Mouse (Mus musculus) MEL (cell line): ENCODE data around the gene Sardh. TPM values are rescaled to one million over a fixed set of nuclear protein-coding genes. Genes with fewer than 3 reads are reported as not detected.

Experiments
- DNase-seq: peaks from one replicate; pipeline ENCODE4 v3.0.0; 2011; ENCODE audit warnings: low read depth, low spot score
- H3K27ac ChIP-seq: 2 replicates; pipeline ENCODE4 v1.5.1; 2012; ENCODE audit warnings: low read depth, mild to moderate bottlenecking, control low read depth, low read length, moderate library complexity; ENCODE audit not compliant: control insufficient read depth
- H3K27me3 ChIP-seq, 2 experiments: fragments of 150-350 bp in 1 of 2; sonication (generic) in 1 of 2; 2 replicates each; pipeline ENCODE4 v1.6.1; 2012; ENCODE audit warnings: low read length in 2 of 2, mild to moderate bottlenecking in 2 of 2, improper control_type of control experiment in 1 of 2, moderate library complexity in 1 of 2; ENCODE audit not compliant: insufficient read depth in 2 of 2, control insufficient read depth in 1 of 2
- H3K36me3 ChIP-seq, 2 experiments: 2 replicates each; pipeline ENCODE4 v1.6.1; 2012 to 2014; ENCODE audit warnings: low read length in 2 of 2, improper control_type of control experiment in 1 of 2, inconsistent platforms in 1 of 2, mild to moderate bottlenecking in 1 of 2; ENCODE audit not compliant: insufficient read depth in 2 of 2, control insufficient read depth in 1 of 2
- H3K4me1 ChIP-seq, 2 experiments: fragments of 150-350 bp in 1 of 2; sonication (generic) in 1 of 2; 2 replicates each; pipeline ENCODE4 v1.6.1; 2012; ENCODE audit warnings: low read length in 2 of 2, improper control_type of control experiment in 1 of 2, mild to moderate bottlenecking in 1 of 2; ENCODE audit not compliant: insufficient read depth in 2 of 2, control insufficient read depth in 1 of 2
- H3K4me3 ChIP-seq, 2 experiments: fragments of 150-350 bp in 1 of 2; sonication (generic) in 1 of 2; 2 replicates each; pipeline ENCODE4 v1.5.1; 2012; ENCODE audit warnings: low read depth in 2 of 2, low read length in 2 of 2, mild to moderate bottlenecking in 2 of 2, moderate library complexity in 2 of 2, control low read depth in 1 of 2, improper control_type of control experiment in 1 of 2; ENCODE audit not compliant: control insufficient read depth in 1 of 2, insufficient read depth in 1 of 2
- H3K79me2 ChIP-seq: 2 replicates; pipeline ENCODE4 v1.6.1; 2012; ENCODE audit warnings: mild to moderate bottlenecking, low read length, moderate library complexity; ENCODE audit not compliant: control insufficient read depth, poor library complexity, insufficient read depth
- H3K9ac ChIP-seq: 2 replicates; pipeline ENCODE4 v1.6.1; 2012; ENCODE audit warnings: low read depth, mild to moderate bottlenecking, control low read depth, low read length, moderate library complexity; ENCODE audit not compliant: control insufficient read depth, poor library complexity, severe bottlenecking
- H3K9me3 ChIP-seq: fragments of 150-350 bp; sonication (generic); replicated peaks from 2 replicates; pipeline ENCODE4 v1.6.1; 2012; ENCODE audit warnings: mild to moderate bottlenecking, low read length, improper control_type of control experiment, moderate library complexity; ENCODE audit not compliant: insufficient read depth
- BHLHE40 ChIP-seq: IDR thresholded peaks from 2 replicates; pipeline ENCODE4 v1.6.1; 2012; ENCODE audit warnings: low read depth, mild to moderate bottlenecking, inconsistent platforms, low read length, improper control_type of control experiment, borderline replicate concordance
- EP300 ChIP-seq, 2 experiments: IDR thresholded peaks; 2 replicates each; pipeline ENCODE4 v1.6.1; 2011; ENCODE audit warnings: improper control_type of control experiment in 2 of 2, low read length in 2 of 2, low read depth in 1 of 2, mild to moderate bottlenecking in 1 of 2
- ETS1 ChIP-seq: IDR thresholded peaks from 2 replicates; pipeline ENCODE4 v1.6.1; 2012; ENCODE audit warnings: low read depth, mild to moderate bottlenecking, inconsistent platforms, low read length, improper control_type of control experiment, moderate library complexity
- GABPA ChIP-seq: IDR thresholded peaks from 2 replicates; pipeline ENCODE4 v1.6.1; 2012; ENCODE audit warnings: low read depth, mild to moderate bottlenecking, inconsistent platforms, low read length, improper control_type of control experiment, moderate library complexity
- JUND ChIP-seq: IDR thresholded peaks from 2 replicates; pipeline ENCODE4 v1.6.1; 2011; ENCODE audit warnings: low read depth, mild to moderate bottlenecking, improper control_type of control experiment, low read length
- MAFK ChIP-seq: IDR thresholded peaks from 2 replicates; pipeline ENCODE4 v1.6.1; 2011; ENCODE audit warnings: low read depth, mild to moderate bottlenecking, low read length, improper control_type of control experiment, borderline replicate concordance
- MXI1 ChIP-seq: IDR thresholded peaks from 2 replicates; pipeline ENCODE4 v1.6.1; 2011; ENCODE audit warnings: mild to moderate bottlenecking, low read depth, low read length, improper control_type of control experiment
- MYC ChIP-seq: IDR thresholded peaks from 2 replicates; pipeline ENCODE4 v1.6.1; 2011; ENCODE audit warnings: low read depth, mild to moderate bottlenecking, low read length, improper control_type of control experiment, moderate library complexity
- POLR2AphosphoS5 ChIP-seq: IDR thresholded peaks from 2 replicates; pipeline ENCODE4 v1.6.1; 2012; ENCODE audit warnings: low read depth, borderline replicate concordance, mild to moderate bottlenecking, inconsistent platforms, low read length, moderate library complexity, mixed read lengths
- RAD21 ChIP-seq: IDR thresholded peaks from 2 replicates; pipeline ENCODE4 v1.6.1; 2011; ENCODE audit warnings: mild to moderate bottlenecking, low read depth, low read length, improper control_type of control experiment
- RCOR1 ChIP-seq: IDR thresholded peaks from 2 replicates; pipeline ENCODE4 v1.6.1; 2012; ENCODE audit warnings: low read depth, mild to moderate bottlenecking, inconsistent platforms, low read length, improper control_type of control experiment
- SIN3A ChIP-seq: IDR thresholded peaks from 2 replicates; pipeline ENCODE4 v1.6.1; 2012; ENCODE audit warnings: low read length, improper control_type of control experiment, inconsistent platforms
- SMC3 ChIP-seq: IDR thresholded peaks from 2 replicates; pipeline ENCODE4 v1.6.1; 2011; ENCODE audit warnings: low read depth, low read length, improper control_type of control experiment
- TAL1 ChIP-seq: IDR thresholded peaks from 2 replicates; pipeline ENCODE4 v1.6.1; 2012; ENCODE audit warnings: mild to moderate bottlenecking, inconsistent platforms, low read length, moderate library complexity, mixed read lengths
- TBP ChIP-seq: IDR thresholded peaks from 2 replicates; pipeline ENCODE4 v1.8.0; 2011; ENCODE audit warnings: low read depth, low read length, improper control_type of control experiment
- TCF12 ChIP-seq: IDR thresholded peaks from 2 replicates; pipeline ENCODE4 v1.6.1; 2014; ENCODE audit warnings: low read depth, mild to moderate bottlenecking, inconsistent platforms, low read length, improper control_type of control experiment, moderate library complexity
- USF1 ChIP-seq: IDR thresholded peaks from 2 replicates; pipeline ENCODE4 v1.6.1; 2014; ENCODE audit warnings: low read depth, mild to moderate bottlenecking, inconsistent platforms, low read length, improper control_type of control experiment, moderate library complexity
- USF2 ChIP-seq, 2 experiments: IDR thresholded peaks; 2 replicates each; pipeline ENCODE4 v1.6.1; 2011 to 2012; ENCODE audit warnings: improper control_type of control experiment in 2 of 2, low read length in 2 of 2, borderline replicate concordance in 1 of 2, inconsistent platforms in 1 of 2, low read depth in 1 of 2, mild to moderate bottlenecking in 1 of 2; ENCODE audit not compliant: insufficient read depth in 1 of 2
- ZNF384 ChIP-seq: IDR thresholded peaks from 2 replicates; pipeline ENCODE4 v1.6.1; 2012; ENCODE audit warnings: low read depth, mild to moderate bottlenecking, inconsistent platforms, low read length, improper control_type of control experiment
- polyA plus RNA-seq, 2 experiments: library from polyadenylated mRNA; stranded (reverse) in 1 of 2; unstranded in 1 of 2; fragments of >175 nt in 1 of 2; fragments of >200 nt in 1 of 2; gene quantifications; 2 replicates each; pipeline versions ENCODE4 v1.2.1 to v1.2.4; 2012; ENCODE audit warnings: low replicate concordance in 2 of 2, low read depth in 1 of 2; ENCODE audit not compliant: insufficient read length in 2 of 2, insufficient read depth in 1 of 2, missing spikeins in 1 of 2
- total RNA-seq: library from RNA; depleted of rRNA; stranded (reverse); fragments of 300-350 nt; gene quantifications from 2 replicates; pipeline ENCODE4 v1.2.3, GENCODE M21; 2012

Sardh gene
- total and polyA plus RNA-seq, 3 experiments, result 0.19 to 0.23 TPM; not detected in 1

DNA sequence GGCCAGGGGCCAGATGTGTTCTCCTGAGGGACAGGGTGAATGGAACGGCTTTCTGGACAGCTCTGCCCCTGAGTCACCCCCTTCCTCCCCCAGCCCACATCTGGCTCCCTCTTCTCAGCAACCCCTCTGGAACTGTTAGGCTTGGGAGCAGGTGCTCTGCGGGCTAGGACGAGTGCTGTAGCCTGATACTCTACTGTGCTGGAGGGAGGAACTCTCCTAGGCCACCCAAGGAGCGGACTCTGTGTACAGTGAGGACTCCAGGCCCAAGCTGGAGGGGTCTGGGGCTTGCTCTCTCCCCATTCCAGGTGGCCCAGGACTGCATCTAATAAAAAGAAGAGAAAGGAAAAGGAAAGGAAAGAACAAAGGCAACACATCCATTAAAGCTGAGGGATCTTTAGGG is 58.1 kb downstream of the Sardh start:
- Histone ChIP-seq H3K9ac (no peak overlapping the region), H3K36me3 (no peaks in the 10 kb centered on the region), H3K4me1 (no peaks in the 10 kb centered on the region), H3K9me3 (no peaks in the 10 kb centered on the region), H3K79me2 (no peaks in the 10 kb centered on the region), H3K27me3 (peaks cover 2 to 15% of the 10 kb centered on the region in 2 experiments; a peak in 3 of 4 replicates), H3K27ac (no peak overlapping the region), H3K4me3 (no peak overlapping the region)
- DNase-seq, result no peak
- TF ChIP-seq ETS1 (no peak), RCOR1 (no peak), SMC3 (no peak), MAFK (no peak), TAL1 (no peak), RAD21 (no peak), TBP (no peak), MXI1 (no peak), MYC (no peak), USF2 (IDR thresholded peaks at IDR 0.05; ENCODE audit: borderline replicate concordance in 1 of 2, insufficient read depth in 1 of 2, low read depth in 1 of 2, low read length in 2 of 2) (no peak), POLR2AphosphoS5 (no peak), BHLHE40 (no peak), ZNF384 (no peak), JUND (no peak), GABPA (no peak), EP300 (IDR thresholded peaks at IDR 0.05; ENCODE audit: low read depth in 1 of 2, low read length in 2 of 2) (no peak)

DNA sequence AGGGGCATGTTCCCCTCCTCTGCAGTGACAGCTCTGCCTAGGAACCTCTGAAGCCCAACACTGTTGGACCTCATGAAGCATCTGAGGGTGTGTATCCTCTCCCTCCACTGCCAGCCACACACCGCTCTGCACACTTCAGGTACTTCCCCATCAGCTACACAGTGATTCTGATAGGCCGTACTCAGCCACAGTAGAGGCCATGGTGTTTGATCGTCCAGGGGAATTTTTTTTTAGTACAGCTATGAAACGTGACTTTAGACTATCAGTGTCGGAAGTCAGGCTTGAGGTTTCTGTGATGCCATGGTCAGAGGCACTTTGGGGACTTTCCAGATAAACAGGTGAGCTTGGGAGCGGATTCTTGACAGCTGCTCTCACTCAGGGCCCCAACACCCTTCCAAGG is 60.6 kb downstream of the Sardh start:
- Histone ChIP-seq H3K4me3 (no peak overlapping the region), H3K27ac (no peak overlapping the region), H3K9me3 (no peaks in the 10 kb centered on the region), H3K27me3 (peaks cover 5 to 18% of the 10 kb centered on the region in 2 experiments), H3K36me3 (no peaks in the 10 kb centered on the region), H3K4me1 (no peaks in the 10 kb centered on the region), H3K9ac (no peak overlapping the region), H3K79me2 (no peaks in the 10 kb centered on the region)
- DNase-seq, result no peak
- TF ChIP-seq USF1 (no peak), TCF12 (no peak), SIN3A (no peak)
